Mouse (Mus musculus): ENCODE results near the gene Abcg1.

- no peak for TF ChIP-seq CTCF (IDR thresholded peaks at IDR 0.05; ENCODE audit: extremely low read depth, insufficient read depth, insufficient read length, insufficient replicate concordance)
- no peak for TF ChIP-seq POLR2A (IDR thresholded peaks at IDR 0.05; ENCODE audit: low read depth, low read length)
These were observed 86.9 kb downstream of the Abcg1 start, which contains the start of gene Tff2 for GRCm38 (mm10) chr17:31144040-31145037.
